Mouse (Mus musculus): Measurements from ENCODE around the gene Slc37a2.

Slc37a2 gene

DNA sequence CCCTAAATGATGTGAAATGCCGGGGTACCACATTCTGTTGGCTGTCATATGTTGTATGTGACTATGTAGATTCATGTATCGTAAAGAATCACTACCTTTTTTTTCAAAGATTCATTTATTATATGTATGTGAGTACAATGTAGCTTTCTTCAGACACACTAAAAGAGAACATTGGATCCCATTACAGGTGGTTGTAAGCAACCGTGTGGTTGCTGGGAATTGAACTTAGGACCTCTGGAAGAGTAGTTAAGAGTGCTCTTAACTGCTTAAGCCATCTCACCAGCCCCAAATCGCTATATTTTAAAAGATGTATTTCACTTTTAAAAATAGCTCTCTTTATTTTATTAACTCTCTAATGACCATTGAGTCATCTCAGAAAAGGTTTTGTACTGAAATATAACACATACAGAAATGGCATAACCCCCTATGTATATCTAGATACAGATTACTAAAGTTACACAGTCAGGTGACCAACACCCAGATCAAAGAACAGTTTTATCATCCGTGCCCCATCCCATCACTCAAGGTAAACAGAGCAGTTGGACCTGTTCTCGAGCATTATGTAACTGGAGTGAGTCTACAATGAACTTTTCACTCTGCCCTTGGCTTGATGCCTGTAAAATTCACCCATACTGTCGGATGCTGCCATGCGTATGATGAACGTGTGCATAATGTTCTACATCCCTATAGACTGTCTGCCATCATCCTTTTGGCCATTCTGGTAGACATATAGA lies 41.0 kb downstream of the Slc37a2 start:
- no peak for DNase-seq

DNA sequence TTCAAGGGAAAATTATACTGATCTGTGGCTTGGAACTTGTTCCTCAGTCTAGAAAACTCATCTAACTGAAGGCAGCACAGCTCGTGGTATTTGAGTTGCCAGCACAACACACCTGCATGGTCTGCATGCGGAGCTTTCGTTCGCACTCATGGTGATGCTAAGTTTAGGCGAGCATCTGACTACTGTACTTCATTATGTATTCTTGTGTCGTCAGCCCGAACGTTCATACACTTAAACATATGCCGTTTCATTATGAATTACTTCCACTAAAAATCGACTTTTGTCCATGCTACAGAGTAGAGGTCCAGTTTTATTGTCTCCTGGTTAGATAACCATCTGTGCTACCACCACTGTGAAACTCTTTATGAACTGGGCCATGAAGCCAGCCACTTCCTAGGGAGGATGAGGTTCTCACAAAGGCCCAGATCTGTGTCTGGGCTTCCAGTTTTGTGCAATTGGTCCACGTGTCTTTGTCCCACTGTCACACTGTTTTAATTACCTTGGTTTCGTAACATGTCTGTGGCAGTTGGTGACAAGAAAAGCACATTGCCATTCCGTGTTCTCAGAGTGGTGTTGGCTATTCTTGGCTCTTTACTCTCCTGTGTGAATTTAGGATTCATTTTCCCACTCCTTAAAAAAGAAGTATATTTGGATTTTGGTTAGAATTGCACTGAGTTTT lies 42.3 kb downstream of the Slc37a2 start:
- DNase-seq, result no peak

DNA sequence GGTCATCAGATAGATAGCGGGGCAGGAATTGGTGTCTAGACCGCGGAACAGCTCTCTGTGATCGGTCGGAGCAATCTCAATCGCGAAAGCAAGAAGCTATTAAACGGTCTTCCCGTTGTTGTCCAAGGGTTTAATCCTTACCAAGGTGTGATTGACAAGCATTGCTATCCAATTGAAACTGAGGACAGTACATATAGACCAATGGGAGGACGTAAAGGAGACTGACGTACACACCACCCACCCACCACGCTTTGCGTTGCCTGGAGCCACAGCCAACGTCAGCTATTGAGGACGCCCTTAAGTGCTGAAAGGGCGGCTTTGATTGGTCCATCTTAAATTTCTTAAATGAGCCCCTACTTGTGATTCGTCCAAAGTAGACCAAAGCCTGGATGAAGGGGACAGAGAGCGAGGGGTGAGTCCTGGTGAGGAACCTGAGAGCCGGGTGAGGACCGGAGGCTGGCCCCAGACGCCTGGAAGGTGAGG lies 47.6 kb downstream of the Slc37a2 start, which contains the start of gene Tmem218:
Gene Tmem218, plus strand, starts transcription at position 295 of the 483 bp plus-strand sequence.
- DNase-seq, result peak; percentile 97

DNA sequence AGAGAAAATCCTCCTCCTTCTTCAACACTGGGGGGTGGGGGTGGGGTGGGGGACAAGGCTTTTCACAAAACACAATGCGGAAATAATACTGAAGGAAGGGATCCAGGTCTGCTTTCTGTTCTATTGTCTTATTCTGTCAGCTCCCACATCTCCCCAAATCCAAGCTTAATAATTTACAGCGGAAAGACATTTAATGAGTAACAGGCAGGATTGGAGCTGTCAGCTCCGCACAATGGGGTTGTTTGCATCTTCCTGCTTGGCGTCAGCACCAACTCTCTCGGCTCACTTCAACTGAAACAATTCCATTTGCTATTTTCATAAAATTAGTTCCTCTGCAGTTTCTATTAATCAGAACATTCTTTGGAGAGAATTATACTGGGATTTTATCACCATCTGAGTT lies 51.7 kb downstream of the Slc37a2 start:
- no peak for DNase-seq

DNA sequence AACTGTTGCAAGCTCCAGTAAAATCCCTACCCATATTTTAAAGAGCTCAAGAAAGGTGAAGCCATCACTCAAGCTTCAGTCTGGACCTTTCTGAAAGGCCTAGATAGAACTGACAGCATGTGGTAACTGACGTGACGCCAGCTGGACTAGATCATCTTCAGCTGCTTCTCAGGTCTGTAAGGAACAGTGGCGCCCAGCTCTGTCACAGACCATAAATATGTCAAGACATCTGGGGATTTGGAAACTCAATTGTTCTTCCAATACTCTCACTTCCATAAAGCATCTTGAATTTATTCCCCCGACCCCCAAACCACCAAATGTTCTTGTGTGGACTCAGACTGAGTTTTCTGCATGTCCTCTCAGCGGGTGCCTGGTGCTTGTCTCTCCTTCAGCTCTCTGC lies 55.1 kb downstream of the Slc37a2 start:
- DNase-seq, result no peak

DNA sequence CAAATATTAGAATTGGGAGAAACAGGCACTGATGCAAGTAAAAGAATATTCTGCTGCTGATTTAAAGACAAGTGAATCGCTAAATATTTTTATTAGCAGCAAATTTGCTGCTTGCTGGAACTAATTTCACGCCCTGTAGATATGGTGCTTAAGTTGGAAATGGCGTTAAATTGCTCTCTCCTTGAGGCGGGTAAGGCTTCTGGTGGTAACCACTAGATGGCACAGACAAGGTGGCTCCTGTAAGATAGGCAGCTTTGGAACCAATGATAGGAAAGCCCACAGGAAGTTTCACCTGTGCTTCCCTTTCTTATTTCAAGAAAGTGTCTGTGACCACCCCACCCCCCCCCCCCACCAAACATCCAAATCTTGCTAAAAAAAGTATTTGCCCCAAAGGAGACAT lies 58.5 kb downstream of the Slc37a2 start:
- DNase-seq, result no peak

DNA sequence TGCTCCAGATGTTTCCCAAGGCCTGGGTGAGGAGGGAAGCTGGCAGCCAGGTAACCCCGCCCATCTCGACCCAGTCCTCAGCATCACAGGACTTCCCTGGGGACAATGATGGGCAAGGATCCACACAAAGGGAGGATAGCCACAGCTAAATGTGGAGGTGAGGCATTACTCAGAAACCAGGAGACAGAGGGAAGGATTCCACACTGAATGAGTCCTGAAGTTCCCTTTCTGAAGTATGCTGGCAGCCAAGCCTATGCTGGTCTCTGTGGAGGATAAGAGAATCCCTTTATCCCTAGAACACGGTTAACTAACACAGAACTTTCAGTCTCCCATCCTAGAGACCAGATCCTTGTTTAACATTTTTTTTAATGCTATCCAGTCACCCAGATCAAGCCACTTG lies 67.5 kb downstream of the Slc37a2 start:
- DNase-seq, result no peak

DNA sequence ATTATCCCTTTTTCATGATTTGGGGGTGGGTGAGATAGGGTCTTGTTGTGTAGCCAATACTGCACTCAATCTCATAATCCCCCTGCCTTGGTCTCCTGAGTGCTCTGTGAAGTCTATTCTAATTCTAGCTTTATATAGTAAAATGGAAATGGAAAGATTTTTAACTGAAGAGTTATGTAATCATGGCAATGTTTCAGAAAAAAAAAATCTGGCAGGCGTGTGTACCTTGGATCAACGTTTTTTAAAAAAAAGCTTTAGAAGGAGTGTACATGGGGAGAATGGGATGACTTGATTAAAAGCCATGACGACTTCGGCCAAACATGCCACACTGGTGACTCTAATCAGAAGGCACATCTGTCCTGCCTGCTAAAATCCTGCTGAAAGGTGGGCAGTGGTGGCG lies 68.1 kb downstream of the Slc37a2 start:
- no peak for DNase-seq

DNA sequence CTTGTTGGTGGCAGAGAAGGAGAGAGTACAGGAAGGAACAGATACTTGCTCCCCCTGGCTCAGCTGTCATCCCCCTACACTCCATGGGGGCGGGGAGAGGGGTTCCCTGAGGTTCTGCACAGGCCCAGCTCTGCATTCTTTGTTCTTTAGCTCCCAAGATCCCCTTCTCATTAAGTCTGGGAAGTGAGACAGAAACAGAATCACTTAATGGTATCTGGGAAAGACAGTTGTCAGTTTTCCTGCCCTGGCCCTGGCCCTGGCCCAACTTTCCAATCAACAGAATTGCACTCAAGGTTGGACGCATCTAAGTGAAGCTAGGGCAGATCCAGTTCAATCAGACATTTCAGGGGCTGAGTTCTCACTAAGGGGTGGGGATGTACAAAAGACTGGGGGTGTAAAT lies 72.4 kb downstream of the Slc37a2 start:
- no peak for DNase-seq

DNA sequence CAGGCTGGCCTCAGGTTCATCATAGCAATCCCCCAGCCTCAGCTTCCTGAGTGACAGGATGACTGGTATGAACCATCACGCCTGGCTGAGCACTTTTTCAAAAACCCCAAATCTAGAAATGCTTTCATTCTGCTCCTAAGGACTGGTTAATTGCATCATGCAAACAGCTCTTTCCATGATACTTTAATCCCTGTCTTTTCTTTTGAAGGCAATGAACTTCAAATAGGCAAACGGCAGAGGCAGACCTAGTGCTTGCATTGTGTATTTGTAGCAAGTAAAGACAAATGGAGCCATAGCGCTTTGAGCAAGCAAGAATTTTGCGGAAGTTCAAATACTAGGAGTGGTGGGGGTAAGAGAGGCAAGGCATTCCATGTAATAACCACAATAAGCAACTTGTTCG lies 73.9 kb downstream of the Slc37a2 start:
- no peak for DNase-seq

DNA sequence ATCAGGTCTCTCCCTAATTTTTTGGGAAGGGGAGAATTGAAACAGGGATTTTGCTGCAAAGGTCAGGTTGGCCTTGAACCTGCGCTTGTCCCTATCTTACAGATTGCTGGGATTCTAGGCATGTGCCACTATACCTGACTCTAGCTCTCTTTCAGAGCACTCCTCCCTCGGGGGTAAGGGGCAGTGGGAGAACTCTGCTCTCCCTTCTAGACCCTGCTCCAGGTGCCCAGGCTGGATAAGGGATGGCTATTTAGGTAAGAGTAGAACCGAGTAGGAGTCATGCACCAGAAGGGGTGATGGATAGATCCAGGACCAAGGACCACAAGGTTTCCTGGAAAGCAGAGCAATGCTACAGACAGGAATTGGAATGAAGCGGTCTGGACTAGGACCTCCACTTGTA lies 75.9 kb downstream of the Slc37a2 start:
- DNase-seq, result no peak

DNA sequence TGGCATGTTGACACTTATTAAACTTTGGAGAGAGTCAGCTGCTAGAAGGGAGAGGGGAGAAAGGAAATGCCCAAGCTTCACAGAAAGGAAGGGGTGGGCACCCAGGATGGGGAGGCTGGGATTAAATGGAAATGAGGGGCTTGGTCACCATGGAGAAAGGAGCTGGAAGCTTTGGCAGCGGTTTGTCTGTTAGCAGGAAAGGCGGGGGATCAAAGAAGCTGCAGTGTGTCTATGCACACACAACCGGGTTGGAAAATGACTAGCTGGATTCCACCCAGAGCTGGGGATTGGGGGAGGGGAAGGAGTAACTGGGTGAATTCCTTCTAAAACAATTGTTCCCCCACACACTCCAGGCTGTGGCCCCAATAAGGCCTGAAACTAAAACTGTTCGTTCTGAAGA lies 76.6 kb downstream of the Slc37a2 start:
- DNase-seq, result no peak
